Mouse (Mus musculus) heart, adult 11 months (tissue): ENCODE measurements around the gene Upk3a.

ENCODE experiments used
- DNase-seq: peaks from one replicate; pipeline ENCODE4 v3.0.0; 2022

Upk3a gene

DNA sequence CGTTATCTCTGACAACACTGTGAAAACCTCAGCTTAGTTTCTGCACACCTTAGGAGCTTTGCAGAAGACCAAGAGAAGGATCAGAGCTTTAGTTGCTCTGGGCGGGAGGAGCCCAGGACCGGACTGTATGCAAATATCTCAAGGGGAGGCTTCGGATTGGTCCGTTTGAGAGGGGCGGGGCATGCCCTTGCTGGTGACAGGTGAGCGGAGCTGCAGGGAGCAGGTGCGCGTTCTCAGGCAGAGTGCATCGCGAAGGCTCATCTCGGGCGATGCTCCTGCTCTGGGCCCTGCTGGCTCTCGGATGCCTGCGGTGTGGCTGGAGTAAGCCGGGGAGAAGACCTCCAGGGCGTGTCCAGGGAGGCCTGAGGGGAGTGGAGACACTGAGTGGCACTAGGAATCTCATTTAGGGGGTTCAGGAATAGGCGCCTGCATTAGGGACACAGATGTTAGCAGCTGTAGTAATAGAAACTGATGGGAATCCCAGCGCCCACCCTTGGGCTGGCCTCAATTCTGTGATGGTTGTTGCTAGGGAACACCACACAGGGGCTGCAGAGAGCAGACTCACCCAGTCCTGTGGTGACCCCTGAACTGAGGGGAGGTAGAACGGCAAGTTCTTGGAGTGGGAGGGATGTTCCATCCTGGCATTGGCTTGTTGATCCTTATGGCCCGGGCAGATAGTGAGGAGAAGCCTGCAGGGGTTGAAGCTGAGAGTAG is at the start of gene Upk3a:
Gene Upk3a (plus strand): TSS at position 191 of the 714 bp plus-strand sequence.
- DNase-seq: no peak

DNA sequence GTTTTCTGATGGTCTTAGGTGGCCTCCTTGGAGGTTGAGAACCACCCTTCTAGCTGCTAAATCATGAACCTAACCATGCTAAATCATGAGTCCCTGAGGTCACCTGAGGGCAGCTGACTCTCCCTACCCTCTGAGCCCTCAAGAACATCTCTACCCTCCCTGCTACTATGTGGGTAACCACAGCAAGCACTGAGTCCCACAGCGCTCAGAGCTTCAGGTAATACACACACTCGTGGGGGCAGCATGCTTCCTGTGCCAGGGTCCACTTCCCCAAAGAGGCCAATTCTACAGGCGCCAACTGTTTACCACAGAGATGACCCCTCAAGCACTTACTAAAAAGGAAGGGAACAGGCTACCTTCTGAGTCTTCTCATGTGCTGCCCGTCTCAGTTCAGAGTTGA is 48.4 kb upstream of the Upk3a start:
- DNase-seq: no peak

GRCm38 (mm10) chr15:84972860-84973543 is 43.9 kb upstream of the Upk3a start:
- no peak for DNase-seq

GRCm38 (mm10) chr15:84973544-84973871 is 43.4 kb upstream of the Upk3a start:
- peak; percentile 90 for DNase-seq

DNA sequence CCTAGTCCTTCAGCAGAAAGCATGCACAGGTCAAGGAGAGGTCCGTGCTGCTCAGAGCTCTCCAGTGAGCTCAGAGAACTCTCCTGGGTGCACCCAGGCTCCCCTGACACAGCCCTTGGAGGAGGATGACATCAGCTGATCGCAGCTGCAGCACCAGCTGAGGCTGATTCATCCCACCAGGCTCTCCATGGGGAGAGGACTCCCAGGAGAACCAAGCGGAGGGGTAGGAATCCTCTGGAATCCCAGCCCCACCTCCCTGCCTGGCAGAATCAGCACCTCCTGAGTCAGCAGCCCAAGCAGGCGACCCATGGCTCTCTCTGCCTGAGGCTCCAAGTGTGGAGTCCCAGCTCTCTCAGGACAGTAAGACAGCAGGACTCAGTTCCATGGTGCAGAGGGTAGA is 41.2 kb upstream of the Upk3a start:
- DNase-seq: peak; percentile 92

- DNase-seq: peak; percentile 97
Observed at GRCm38 (mm10) chr15:84981609-84982313, 35.2 kb upstream of the Upk3a start.

DNA sequence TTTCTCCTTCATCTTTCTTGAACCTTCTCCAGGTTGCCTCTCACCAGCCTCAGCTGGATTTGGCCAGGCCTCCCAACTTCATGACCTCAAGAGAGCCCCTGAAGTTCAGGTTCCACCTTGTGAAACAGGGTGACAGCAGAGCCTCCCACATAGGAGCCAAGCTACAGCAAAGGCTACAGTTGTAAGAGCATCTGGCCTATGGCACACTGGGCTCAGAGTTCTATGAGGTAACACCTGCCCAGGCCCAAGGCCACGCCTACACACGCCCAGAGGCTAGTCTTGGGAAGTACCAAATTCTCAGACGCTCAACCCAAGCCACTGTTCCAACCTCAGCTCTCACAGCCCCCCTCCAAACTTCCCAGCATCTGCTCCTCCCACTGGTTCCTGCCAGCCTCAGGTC is 34.1 kb upstream of the Upk3a start:
- DNase-seq: no peak

- DNase-seq: no peak
Observed at GRCm38 (mm10) chr15:84983721-84984120, 33.2 kb upstream of the Upk3a start.

DNA sequence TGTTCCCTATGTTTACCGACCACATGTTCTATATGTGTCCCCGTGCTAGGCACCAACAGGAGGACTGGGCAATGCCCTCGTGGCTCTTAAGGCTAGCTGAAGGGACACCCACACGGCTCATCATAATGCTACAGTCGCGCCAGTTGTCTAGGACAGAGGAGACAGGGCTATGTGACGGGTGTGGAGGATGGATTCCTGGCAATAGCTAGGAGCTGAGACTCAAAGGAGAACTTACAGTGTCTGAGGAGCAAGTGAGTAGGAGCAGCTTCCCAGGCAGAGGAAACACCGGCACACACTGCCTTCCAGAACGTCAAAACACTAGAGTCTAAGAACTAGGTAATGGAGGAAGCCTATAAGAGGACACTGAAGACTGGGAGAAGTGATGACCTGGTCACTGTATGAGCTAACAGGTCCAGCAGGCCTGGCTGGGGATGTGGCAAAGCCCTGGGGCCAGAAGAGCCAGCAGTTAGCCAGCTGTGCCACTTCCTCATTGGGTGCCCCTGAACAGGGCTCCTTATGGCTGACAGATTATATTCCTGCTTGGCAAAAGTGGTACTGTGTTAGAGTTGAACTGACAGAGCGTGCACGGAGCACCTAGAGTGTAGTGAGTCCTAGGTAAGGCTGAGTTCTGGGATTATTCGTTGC is 31.3 kb upstream of the Upk3a start:
- peak; percentile 96 for DNase-seq

DNA sequence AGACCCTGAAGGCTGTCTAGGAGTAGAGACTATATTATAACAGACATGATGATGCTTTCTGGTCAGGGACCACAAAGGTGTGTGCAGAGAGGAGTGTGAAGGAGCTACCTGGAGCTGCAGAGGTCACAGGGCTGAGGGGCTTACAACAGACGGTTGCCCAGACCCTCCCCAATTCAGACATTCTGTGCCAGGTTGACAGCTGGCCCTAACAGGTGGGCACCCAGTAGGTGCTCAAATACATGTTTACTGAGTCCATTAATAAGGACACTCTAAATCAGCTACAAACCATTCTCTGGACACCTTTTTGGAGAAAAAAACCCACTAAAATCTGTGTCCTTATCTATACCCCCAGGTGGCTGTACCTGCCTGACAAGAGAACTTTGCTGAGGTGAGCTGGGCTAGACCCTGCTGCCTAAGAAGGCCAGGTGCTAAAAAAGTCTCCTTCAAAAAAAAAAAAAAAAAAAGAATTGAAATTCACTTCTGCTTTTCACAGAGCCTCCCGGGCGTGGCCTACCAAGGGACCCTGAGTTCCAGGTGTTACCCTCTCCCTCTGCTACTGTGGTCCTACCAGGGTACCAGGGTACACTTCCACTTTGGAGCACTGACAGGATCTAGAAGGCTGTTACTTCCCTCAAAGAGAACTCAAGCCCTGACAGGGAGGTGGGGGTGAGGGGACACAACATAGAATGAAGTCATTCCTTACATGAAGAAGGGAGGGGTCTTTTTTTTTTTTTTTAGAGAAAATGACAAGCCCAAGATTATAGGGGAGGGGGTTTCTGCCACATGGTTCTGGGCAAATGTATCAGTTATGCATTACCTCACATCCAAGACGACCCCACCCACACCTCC is 30.5 kb upstream of the Upk3a start:
- DNase-seq: peak; percentile 92

GRCm38 (mm10) chr15:84987020-84987815 is 29.7 kb upstream of the Upk3a start:
- peak; percentile 96 for DNase-seq

GRCm38 (mm10) chr15:84987874-84988825 is 28.8 kb upstream of the Upk3a start, which contains the start of gene 5031439G07Rik:
Gene 5031439G07Rik (minus strand): TSS chr15:84988551.
- DNase-seq: peak; percentile 99

- peak; percentile 89 for DNase-seq
Observed at GRCm38 (mm10) chr15:84989098-84989497, 27.8 kb upstream of the Upk3a start.

DNA sequence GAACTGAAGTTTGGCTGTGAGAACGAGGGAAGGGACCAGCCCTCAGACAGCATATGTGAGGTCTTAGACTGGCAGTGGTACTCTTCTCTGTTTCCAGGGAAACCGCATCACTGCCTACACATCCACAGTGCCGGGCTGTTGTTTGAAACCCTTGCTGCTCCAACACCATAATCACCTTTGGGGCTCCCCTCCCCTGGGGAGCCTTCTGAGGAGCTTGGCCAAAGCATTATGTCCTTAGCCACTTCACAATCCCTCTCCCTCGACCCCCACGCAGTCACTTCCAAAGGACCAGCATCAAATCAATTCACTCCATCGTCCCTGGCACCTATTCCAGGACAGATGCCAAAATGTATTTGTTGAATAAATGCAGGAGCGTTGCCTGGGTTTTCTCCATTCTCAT is 27.2 kb upstream of the Upk3a start:
- DNase-seq: no peak

DNA sequence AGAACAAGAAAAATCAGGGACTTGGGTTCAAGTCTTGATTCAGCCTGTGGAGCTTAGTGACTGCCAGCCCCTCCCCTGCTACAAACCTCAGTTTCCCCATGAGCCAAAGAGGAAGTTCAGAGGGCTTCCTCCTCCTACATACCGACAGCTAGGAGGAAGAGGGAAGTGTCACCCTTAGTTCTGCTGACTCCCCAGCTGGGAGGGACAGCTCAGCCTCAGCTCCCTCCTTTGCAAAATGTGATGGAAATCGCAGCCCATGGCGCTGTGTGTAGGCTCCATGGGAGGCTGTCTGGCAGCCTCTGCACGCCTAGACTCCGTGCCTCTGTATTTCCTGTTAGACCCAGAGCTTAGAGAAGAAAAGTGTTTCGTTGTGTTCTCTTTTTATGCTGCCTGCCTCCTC is 22.4 kb upstream of the Upk3a start:
- DNase-seq: peak; percentile 95

GRCm38 (mm10) chr15:84995041-84995440 is 21.9 kb upstream of the Upk3a start:
- DNase-seq: peak; percentile 93

DNA sequence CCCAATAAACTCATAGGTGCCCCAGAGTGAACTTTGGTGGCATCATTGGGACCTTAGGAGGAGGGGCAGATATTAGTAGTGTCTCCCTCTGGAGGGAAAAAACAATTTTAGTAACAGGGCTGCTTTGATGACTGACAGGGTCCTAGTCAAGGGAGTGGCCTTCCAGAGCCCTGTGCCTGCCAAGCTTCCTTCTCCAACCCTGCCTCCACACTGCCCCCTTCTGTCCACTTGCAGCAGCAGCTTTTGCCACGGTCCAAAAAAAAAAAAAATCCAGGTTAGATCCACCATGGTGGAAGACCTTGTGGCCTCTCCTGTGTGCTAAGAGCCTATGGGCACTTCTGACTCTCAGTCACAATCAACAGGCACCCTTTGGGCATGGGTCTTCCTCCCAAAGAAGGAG is 21.0 kb upstream of the Upk3a start:
- peak; percentile 95 for DNase-seq

DNA sequence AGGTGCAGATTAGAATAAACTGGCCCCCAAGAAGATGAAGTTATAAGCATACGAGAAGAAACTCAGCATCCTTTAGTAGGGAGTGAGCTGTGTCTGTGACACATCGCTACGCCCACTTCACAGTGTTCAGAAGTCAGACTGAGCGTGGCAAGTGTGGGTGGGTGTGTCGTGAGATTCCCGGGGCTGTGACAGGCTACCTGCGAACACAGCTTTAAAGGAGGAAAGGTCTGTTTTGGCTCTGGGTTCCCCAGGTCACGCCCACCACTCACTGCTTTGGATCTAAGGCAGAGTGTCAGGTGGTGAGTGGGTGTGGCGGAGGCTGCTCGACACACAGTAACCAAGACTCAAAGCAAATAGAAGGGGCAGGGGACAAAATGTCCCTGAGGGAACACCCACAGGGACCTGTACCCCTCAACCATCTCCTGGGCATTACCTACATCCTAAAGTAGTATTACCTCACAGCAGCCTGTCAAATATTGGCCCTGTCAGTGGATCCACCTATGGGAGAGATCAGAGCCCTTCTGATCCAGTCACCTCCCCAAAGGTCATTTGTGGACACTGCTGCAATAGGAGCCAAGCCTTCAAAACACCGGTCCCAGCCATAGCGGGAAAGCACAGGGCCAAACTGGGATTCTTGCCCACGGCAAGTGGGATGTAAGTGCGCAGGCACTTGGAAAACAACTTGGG is 19.0 kb upstream of the Upk3a start:
- DNase-seq: no peak

GRCm38 (mm10) chr15:84999911-85000310 is 17.0 kb upstream of the Upk3a start:
- DNase-seq: no peak
